Mouse (Mus musculus): ENCODE results near the gene Ptgr1. TPM values are rescaled to one million over a fixed set of nuclear protein-coding genes. Genes with fewer than 3 reads are reported as not detected.

Gene Ptgr1
- polyA plus RNA-seq, 1 experiment, result 3.5 TPM

- DNase-seq (ENCODE audit: low read depth), result no peak
- TF ChIP-seq POLR2A (IDR thresholded peaks at IDR 0.05; ENCODE audit: borderline replicate concordance, extremely low read depth, insufficient read depth, insufficient read length, poor library complexity, severe bottlenecking), result no peak
- no peak for TF ChIP-seq CTCF (IDR thresholded peaks at IDR 0.05; ENCODE audit: borderline replicate concordance, extremely low read depth, insufficient read depth, insufficient read length)
Measured at GRCm38 (mm10) chr4:58989303-58989898, 2.5 kb upstream of the Ptgr1 start.

- peak; percentile 83; the same call in 1 of the 2 replicates for TF ChIP-seq CTCF (IDR thresholded peaks at IDR 0.05; ENCODE audit: borderline replicate concordance, extremely low read depth, insufficient read depth, insufficient read length)
- TF ChIP-seq POLR2A (IDR thresholded peaks at IDR 0.05; ENCODE audit: borderline replicate concordance, extremely low read depth, insufficient read depth, insufficient read length, poor library complexity, severe bottlenecking), result no peak
- DNase-seq (ENCODE audit: low read depth), result peak; percentile 79
Measured at GRCm38 (mm10) chr4:58985157-58985648, 1.7 kb downstream of the Ptgr1 start.

DNA sequence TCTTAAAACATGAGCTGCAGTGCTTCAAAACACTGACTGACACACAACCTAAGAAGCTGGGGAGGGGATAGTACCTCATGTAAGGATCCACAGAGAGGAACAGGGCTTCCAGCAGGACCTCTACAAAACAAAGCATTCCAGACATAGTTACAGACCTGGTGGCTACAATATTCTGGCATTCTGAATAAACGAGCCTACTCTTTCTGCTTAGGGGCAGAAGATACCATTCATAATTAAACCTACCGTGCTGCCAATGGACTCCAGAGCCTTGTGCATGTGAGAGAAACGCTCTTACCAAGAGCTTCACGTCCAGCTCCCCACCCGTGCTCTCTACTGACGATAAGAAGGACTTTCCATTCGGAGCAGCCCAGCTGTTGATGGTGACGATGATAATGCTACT, 4.1 kb downstream of the Ptgr1 start:
- TF ChIP-seq CTCF (IDR thresholded peaks at IDR 0.05; ENCODE audit: borderline replicate concordance, extremely low read depth, insufficient read depth, insufficient read length), result no peak
- TF ChIP-seq POLR2A (IDR thresholded peaks at IDR 0.05; ENCODE audit: borderline replicate concordance, extremely low read depth, insufficient read depth, insufficient read length, poor library complexity, severe bottlenecking), result no peak
- DNase-seq (ENCODE audit: low read depth), result no peak

- no peak for TF ChIP-seq POLR2A (IDR thresholded peaks at IDR 0.05; ENCODE audit: borderline replicate concordance, extremely low read depth, insufficient read depth, insufficient read length, poor library complexity, severe bottlenecking)
- no peak for TF ChIP-seq CTCF (IDR thresholded peaks at IDR 0.05; ENCODE audit: borderline replicate concordance, extremely low read depth, insufficient read depth, insufficient read length)
- no peak for DNase-seq (ENCODE audit: low read depth)
Measured at GRCm38 (mm10) chr4:58981421-58981820, 5.5 kb downstream of the Ptgr1 start.

- DNase-seq (ENCODE audit: low read depth), result no peak
- TF ChIP-seq POLR2A (IDR thresholded peaks at IDR 0.05; ENCODE audit: borderline replicate concordance, extremely low read depth, insufficient read depth, insufficient read length, poor library complexity, severe bottlenecking), result no peak
Measured at GRCm38 (mm10) chr4:58975711-58976110, 11.2 kb downstream of the Ptgr1 start.

DNA sequence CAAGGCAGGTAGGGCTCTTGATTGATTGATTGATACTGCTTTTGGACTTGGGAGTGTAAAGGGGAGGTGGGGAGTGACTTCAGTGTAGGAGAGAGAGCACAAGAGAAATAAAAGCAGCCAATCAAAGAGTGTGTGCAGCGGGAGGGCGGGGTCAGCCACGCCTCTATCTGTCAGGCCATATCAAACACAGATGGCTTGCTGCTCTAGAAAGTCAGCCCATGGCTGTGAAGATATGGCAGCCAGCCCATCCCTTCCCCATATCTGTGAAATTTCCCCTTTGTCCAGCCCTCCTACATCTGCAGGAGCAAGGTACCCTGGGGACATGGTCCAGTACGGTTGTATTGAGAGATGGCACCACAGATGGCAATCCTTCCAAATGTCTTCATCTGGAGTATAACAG, 16.2 kb downstream of the Ptgr1 start:
- no peak for TF ChIP-seq CTCF (IDR thresholded peaks at IDR 0.05; ENCODE audit: borderline replicate concordance, extremely low read depth, insufficient read depth, insufficient read length)
- no peak for TF ChIP-seq POLR2A (IDR thresholded peaks at IDR 0.05; ENCODE audit: borderline replicate concordance, extremely low read depth, insufficient read depth, insufficient read length, poor library complexity, severe bottlenecking)
- DNase-seq (ENCODE audit: low read depth), result peak; percentile 11

DNA sequence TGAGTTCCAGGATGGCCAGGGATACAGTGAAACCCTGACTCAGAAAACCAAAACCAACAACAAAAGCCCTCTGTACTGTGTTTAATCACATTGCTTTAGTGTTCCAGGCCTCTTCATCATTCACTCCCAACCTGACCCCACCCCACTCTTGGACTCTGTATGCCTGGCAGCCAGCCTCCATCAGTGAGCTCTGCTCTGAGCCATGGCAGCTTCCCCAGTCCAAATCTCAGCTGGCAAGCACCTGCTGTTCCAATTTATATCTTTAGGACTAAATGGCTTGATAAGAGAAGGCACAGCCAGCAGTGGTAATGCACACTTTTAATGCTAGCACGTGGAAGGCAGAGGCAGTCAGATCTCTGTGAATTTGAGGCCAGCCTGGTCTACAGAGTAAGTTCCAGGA, 21.8 kb downstream of the Ptgr1 start:
- DNase-seq (ENCODE audit: low read depth), result no peak

DNA sequence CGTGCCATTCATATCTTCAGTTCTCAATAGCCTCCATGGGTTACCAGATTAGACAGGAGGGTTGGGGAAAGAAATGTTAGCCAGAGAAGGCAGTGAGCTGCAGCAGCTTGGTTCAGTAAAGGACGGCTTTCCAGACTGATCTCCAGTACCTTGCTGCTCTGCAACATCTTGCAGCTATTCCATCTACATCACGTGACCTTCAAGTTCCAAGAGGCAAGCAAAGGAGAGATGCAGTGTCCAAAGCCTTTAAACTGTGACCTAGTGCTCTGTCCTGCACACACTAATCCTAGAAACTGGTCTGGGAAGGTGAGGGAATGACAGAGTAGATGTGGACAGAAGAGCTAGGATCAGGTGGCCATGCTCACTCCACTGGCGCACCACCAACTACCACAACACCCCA, 23.6 kb downstream of the Ptgr1 start:
- no peak for DNase-seq (ENCODE audit: low read depth)

More for the DNA sequence above, 21.8 kb downstream of the Ptgr1 start:
- TF ChIP-seq POLR2A (IDR thresholded peaks at IDR 0.05; ENCODE audit: borderline replicate concordance, extremely low read depth, insufficient read depth, insufficient read length, poor library complexity, severe bottlenecking) (no peak), CTCF (IDR thresholded peaks at IDR 0.05; ENCODE audit: borderline replicate concordance, extremely low read depth, insufficient read depth, insufficient read length) (no peak)

DNA sequence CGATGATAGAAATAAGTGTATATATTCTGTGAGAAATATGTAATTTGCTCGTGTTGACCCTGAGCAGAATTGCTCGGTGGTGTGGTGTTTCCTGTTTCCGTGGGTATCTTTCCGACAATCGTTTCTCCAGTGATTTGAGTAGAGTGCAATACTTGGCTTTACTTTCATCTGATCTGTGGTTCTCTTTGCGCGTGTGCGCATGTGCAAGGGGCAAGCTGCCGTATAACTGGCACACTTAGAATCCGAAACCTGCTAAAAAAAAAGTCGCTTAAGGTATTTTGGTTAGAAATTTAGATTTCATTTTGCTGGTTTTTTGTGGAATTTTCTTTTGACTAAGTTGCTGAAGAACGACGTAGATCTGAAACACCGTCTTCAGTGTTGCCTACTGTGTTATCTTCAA, 25.2 kb downstream of the Ptgr1 start:
- DNase-seq (ENCODE audit: low read depth), result no peak
- TF ChIP-seq POLR2A (IDR thresholded peaks at IDR 0.05; ENCODE audit: borderline replicate concordance, extremely low read depth, insufficient read depth, insufficient read length, poor library complexity, severe bottlenecking) (no peak), CTCF (IDR thresholded peaks at IDR 0.05; ENCODE audit: borderline replicate concordance, extremely low read depth, insufficient read depth, insufficient read length) (no peak)

More for the DNA sequence above, 23.6 kb downstream of the Ptgr1 start:
- TF ChIP-seq CTCF (IDR thresholded peaks at IDR 0.05; ENCODE audit: borderline replicate concordance, extremely low read depth, insufficient read depth, insufficient read length), result no peak
- no peak for TF ChIP-seq POLR2A (IDR thresholded peaks at IDR 0.05; ENCODE audit: borderline replicate concordance, extremely low read depth, insufficient read depth, insufficient read length, poor library complexity, severe bottlenecking)

GRCm38 (mm10) chr4:58952630-58953029, 34.3 kb downstream of the Ptgr1 start:
- TF ChIP-seq POLR2A (IDR thresholded peaks at IDR 0.05; ENCODE audit: borderline replicate concordance, extremely low read depth, insufficient read depth, insufficient read length, poor library complexity, severe bottlenecking) (no peak), CTCF (IDR thresholded peaks at IDR 0.05; ENCODE audit: borderline replicate concordance, extremely low read depth, insufficient read depth, insufficient read length) (no peak)
- no peak for DNase-seq (ENCODE audit: low read depth)

DNA sequence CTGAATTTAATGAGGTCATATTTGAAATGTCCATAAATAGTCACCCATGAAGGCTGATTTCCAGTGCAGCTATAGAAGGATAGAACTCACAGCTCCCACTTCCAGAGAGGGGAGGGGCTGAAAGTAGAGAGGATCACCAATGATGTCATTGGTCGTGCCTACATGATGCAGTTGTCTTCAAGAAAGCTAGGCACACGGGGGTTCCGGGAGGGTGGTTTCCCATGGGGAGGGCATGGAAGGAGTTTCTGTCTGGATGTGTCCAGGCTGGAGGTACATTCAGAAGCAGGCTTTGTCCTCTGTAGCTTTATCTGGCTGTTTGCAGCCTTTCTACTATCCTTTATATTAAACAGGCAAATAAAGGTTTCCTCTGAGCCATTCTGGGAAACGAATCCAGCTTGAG, 38.5 kb downstream of the Ptgr1 start:
- no peak for DNase-seq (ENCODE audit: low read depth)
- TF ChIP-seq POLR2A (IDR thresholded peaks at IDR 0.05; ENCODE audit: borderline replicate concordance, extremely low read depth, insufficient read depth, insufficient read length, poor library complexity, severe bottlenecking), result no peak
- no peak for TF ChIP-seq CTCF (IDR thresholded peaks at IDR 0.05; ENCODE audit: borderline replicate concordance, extremely low read depth, insufficient read depth, insufficient read length)

DNA sequence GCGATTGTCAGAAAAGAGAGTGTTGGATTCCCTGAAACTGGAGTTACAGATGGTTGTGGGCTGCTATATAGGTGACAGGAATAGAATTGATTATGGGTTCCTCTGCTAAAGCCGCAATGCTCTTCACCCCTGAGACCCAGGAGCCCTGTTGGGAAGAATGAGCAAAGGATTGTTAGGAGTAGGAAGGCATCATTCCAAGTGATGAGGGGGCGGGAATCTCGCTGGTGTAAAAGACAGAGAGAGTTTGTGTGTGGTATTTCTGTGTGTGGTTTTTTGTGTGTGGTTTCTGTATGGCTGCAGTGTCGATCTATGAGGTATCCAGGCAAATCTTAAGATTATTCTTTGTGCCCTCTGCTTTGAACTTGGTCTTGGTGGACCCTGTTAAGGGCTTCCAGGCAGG, 42.2 kb downstream of the Ptgr1 start:
- DNase-seq (ENCODE audit: low read depth), result no peak
- no peak for TF ChIP-seq CTCF (IDR thresholded peaks at IDR 0.05; ENCODE audit: borderline replicate concordance, extremely low read depth, insufficient read depth, insufficient read length)
- no peak for TF ChIP-seq POLR2A (IDR thresholded peaks at IDR 0.05; ENCODE audit: borderline replicate concordance, extremely low read depth, insufficient read depth, insufficient read length, poor library complexity, severe bottlenecking)

Data from brain, embryonic 14.5 days (tissue).